In genomic region chr9:107700114-107700571, GRCm38 (mm10) we compare ENCODE assay signal across 9 mouse cellular contexts. TPM values are rescaled to one million over a fixed set of nuclear protein-coding genes. Genes with fewer than 3 reads are reported as not detected.
DNase-seq lines count a peak whose midpoint lies in the region; ATAC-seq lines count a peak whose summit lies in the region.
"Had no signal": no experiment of that assay in that cellular context is flagged by ENCODE, and none has a peak within 500 bp of the region (broad histone marks: within the 10 kb centered on the region; RNA-seq: fewer than 3 reads in every experiment).

No protein-coding gene starts in this region.

- no peaks in the 10 kb centered on the region for H3K27me3 ChIP-seq in forebrain, embryonic 16.5 days (replicated peaks; ENCODE audit: control insufficient read depth, insufficient read depth, low read length)
- peaks cover 17% of the 10 kb centered on the region for H3K27me3 ChIP-seq in hindbrain, embryonic 12.5 days
- H3K27me3 ChIP-seq in limb, embryonic 13.5 days, result no peaks in the 10 kb centered on the region

- 23% methylated on average over 6 of the region's 6 CpGs for WGBS in forebrain, embryonic 16.5 days
- 18% methylated on average over 6 of the region's 6 CpGs for WGBS in hindbrain, embryonic 12.5 days
- WGBS in limb, embryonic 13.5 days, result 10% methylated on average over 6 of the region's 6 CpGs

- no peaks in the 10 kb centered on the region for H3K9me3 ChIP-seq in forebrain, embryonic 16.5 days (ENCODE audit: control insufficient read depth, low read length)
- no peaks in the 10 kb centered on the region for H3K9me3 ChIP-seq in hindbrain, embryonic 12.5 days (replicated peaks)
- H3K9me3 ChIP-seq in limb, embryonic 13.5 days, result no peaks in the 10 kb centered on the region
- H3K9me3 ChIP-seq: liver, embryonic 15.5 days had no signal

- no peak for DNase-seq in cerebellum, adult 9-10 months
- peak; percentile 71 for DNase-seq in 3134 (ENCODE audit: extremely low read depth, insufficient read length, low spot score)
- peak; percentile 57 to 66 for DNase-seq in right cerebral cortex, postnatal 36 days (ENCODE audit: low spot score in 2 of 2)

- H3K9ac ChIP-seq in forebrain, embryonic 16.5 days (replicated peaks; ENCODE audit: low read depth, low read length), result no peak overlapping the region
- peak overlapping the region; percentile 50 for H3K9ac ChIP-seq in hindbrain, embryonic 12.5 days
- H3K9ac ChIP-seq in limb, embryonic 13.5 days, result peak overlapping the region; percentile 54
- H3K9ac ChIP-seq: liver, embryonic 15.5 days had no signal

- H3K4me3 ChIP-seq in forebrain, embryonic 16.5 days (replicated peaks; ENCODE audit: low read length), result no peak overlapping the region
- no peak overlapping the region for H3K4me3 ChIP-seq in hindbrain, embryonic 12.5 days
- H3K4me3 ChIP-seq in limb, embryonic 13.5 days, result peak overlapping the region; percentile 1; the same call in 1 of the 2 replicates
- H3K4me3 ChIP-seq: liver, embryonic 15.5 days had no signal

- H3K4me1 ChIP-seq in forebrain, embryonic 16.5 days (replicated peaks; ENCODE audit: control insufficient read depth, insufficient read depth, low read length), result peaks cover 65% of the 10 kb centered on the region
- peaks cover 93% of the 10 kb centered on the region for H3K4me1 ChIP-seq in hindbrain, embryonic 12.5 days
- H3K4me1 ChIP-seq in limb, embryonic 13.5 days, result peaks cover 91% of the 10 kb centered on the region
- H3K4me1 ChIP-seq: liver, embryonic 15.5 days had no signal

- H3K4me2 ChIP-seq in forebrain, embryonic 16.5 days (ENCODE audit: low read length), result peak overlapping the region; percentile 25
- H3K4me2 ChIP-seq in hindbrain, embryonic 12.5 days (replicated peaks), result 0 out of 2 replicates have a peak overlapping the region, but pooled peaks have one; percentile 3
- H3K4me2 ChIP-seq in limb, embryonic 13.5 days (replicated peaks), result peak overlapping the region; percentile 47
- H3K4me2 ChIP-seq: liver, embryonic 15.5 days had no signal

- H3K36me3 ChIP-seq in forebrain, embryonic 16.5 days (ENCODE audit: control insufficient read depth, insufficient read depth), result no peaks in the 10 kb centered on the region
- H3K36me3 ChIP-seq in hindbrain, embryonic 12.5 days, result peaks cover 23% of the 10 kb centered on the region
- H3K36me3 ChIP-seq in limb, embryonic 13.5 days, result peaks cover 64% of the 10 kb centered on the region
- H3K36me3 ChIP-seq: liver, embryonic 15.5 days had no signal

- peak overlapping the region; percentile 77 for H3K27ac ChIP-seq in forebrain, embryonic 16.5 days (ENCODE audit: low read length)
- H3K27ac ChIP-seq in hindbrain, embryonic 12.5 days, result 0 out of 2 replicates have a peak overlapping the region, but pooled peaks have one; percentile 49
- peak overlapping the region; percentile 74 for H3K27ac ChIP-seq in limb, embryonic 13.5 days
- H3K27ac ChIP-seq: liver, embryonic 15.5 days had no signal

- ATAC-seq in cerebellum, adult (ENCODE audit: insufficient number of reproducible peaks, low FRiP score, low TSS enrichment), result 0 out of 2 replicates have a peak, but pooled peaks have one; percentile 26
- ATAC-seq in forebrain, embryonic 16.5 days, result peak; percentile 51
- ATAC-seq in hindbrain, embryonic 12.5 days (ENCODE audit: low FRiP score), result 0 out of 2 replicates have a peak, but pooled peaks have one; percentile 27
- ATAC-seq in limb, embryonic 13.5 days (ENCODE audit: low FRiP score, low read depth), result no peak
- ATAC-seq in granulocyte monocyte progenitor cell, adult 5-6 weeks (replicated peaks; ENCODE audit: poor library complexity, severe bottlenecking), result no peak

RNA-seq across cellular contexts. Expression of gene Sema3f, which starts 10.1 kb away (rescaled TPM):
- polyA plus RNA-seq in forebrain, embryonic 16.5 days (2015; fragmentation: Nextera tagmentation; extraction: Ambion mirVana), result 11.0 and 14.9 TPM in 2 replicates
- 26.8 and 28.3 TPM in 2 replicates for polyA plus RNA-seq in hindbrain, embryonic 12.5 days (2016; fragmentation: Nextera tagmentation; extraction: Ambion mirVana)
- polyA plus RNA-seq in limb, embryonic 13.5 days (2015; fragmentation: Nextera tagmentation; extraction: Ambion mirVana), result 31.8 and 32.1 TPM in 2 replicates
- 2.6 TPM in 1 of 2 replicates, not detected in the other for total RNA-seq in granulocyte monocyte progenitor cell, adult 5-6 weeks (2014; fragmentation: Nextera tagmentation)
- total RNA-seq in granulocyte monocyte progenitor cell, adult 5-6 weeks (2017), result not detected in 2 replicates

RNA-seq across cellular contexts. Expression of gene Gnat1, which starts 20.6 kb away (rescaled TPM):
- 1.2 and 1.4 TPM in 2 replicates for polyA plus RNA-seq in forebrain, embryonic 16.5 days (2015; fragmentation: Nextera tagmentation; extraction: Ambion mirVana)
- 1.4 and 2.6 TPM in 2 replicates for polyA plus RNA-seq in hindbrain, embryonic 12.5 days (2016; fragmentation: Nextera tagmentation; extraction: Ambion mirVana)
- polyA plus RNA-seq in limb, embryonic 13.5 days (2015; fragmentation: Nextera tagmentation; extraction: Ambion mirVana), result 0.74 and 1.0 TPM in 2 replicates
- total RNA-seq in granulocyte monocyte progenitor cell, adult 5-6 weeks (2014; fragmentation: Nextera tagmentation), result not detected in 2 replicates
- not detected in 2 replicates for total RNA-seq in granulocyte monocyte progenitor cell, adult 5-6 weeks (2017)

RNA-seq across cellular contexts. Expression of gene Slc38a3, which starts 30.8 kb away (rescaled TPM):
- polyA plus RNA-seq in forebrain, embryonic 16.5 days (2015; fragmentation: Nextera tagmentation; extraction: Ambion mirVana), result 30.4 and 32.6 TPM in 2 replicates
- polyA plus RNA-seq in hindbrain, embryonic 12.5 days (2016; fragmentation: Nextera tagmentation; extraction: Ambion mirVana), result 12.5 and 12.9 TPM in 2 replicates
- polyA plus RNA-seq in limb, embryonic 13.5 days (2015; fragmentation: Nextera tagmentation; extraction: Ambion mirVana), result 4.3 and 5.3 TPM in 2 replicates
- total RNA-seq in granulocyte monocyte progenitor cell, adult 5-6 weeks (2014; fragmentation: Nextera tagmentation), result not detected in 2 replicates
- not detected in 2 replicates for total RNA-seq in granulocyte monocyte progenitor cell, adult 5-6 weeks (2017)

Comparison
In these comparisons a context has a peak if more than half of its experiments do, and no peak if none do; other contexts are left out.
1. ATAC-seq: peak in cerebellum, adult (single experiment), forebrain, embryonic 16.5 days (single experiment) and hindbrain, embryonic 12.5 days (single experiment); none in limb, embryonic 13.5 days (single experiment) and granulocyte monocyte progenitor cell, adult 5-6 weeks (single experiment).
2. Peak in every context shown above with its lines, with median percentiles within 50 percentile points of each other: H3K27ac ChIP-seq and H3K4me2 ChIP-seq.